Mouse (Mus musculus) stomach, postnatal 0 days (tissue): ENCODE data around the gene Hnrnpll. TPM values are rescaled to one million over a fixed set of nuclear protein-coding genes. Genes with fewer than 3 reads are reported as not detected.

Experiments used
- ATAC-seq: fragments of 200-750 bp; cut with Nextera tagmentation; 2 replicates; pipeline ENCODE4 v1.8.0; 2017; ENCODE audit not compliant: low FRiP score, low TSS enrichment
- DNase-seq: peaks from one replicate; pipeline ENCODE4 v3.0.0-alpha.2; 2016; ENCODE audit warnings: low spot score
- H3K27ac ChIP-seq: fragments of 300-500 bp; sonication (generic); replicated peaks from 2 replicates; pipeline ENCODE4 v1.5.1; 2014; ENCODE audit warnings: mild to moderate bottlenecking, control low read depth
- H3K27me3 ChIP-seq: fragments of 300-500 bp; sonication (generic); 2 replicates; pipeline ENCODE4 v1.6.1; 2014; ENCODE audit warnings: low read length; ENCODE audit not compliant: control insufficient read depth, insufficient read depth
- H3K36me3 ChIP-seq: fragments of 300-500 bp; sonication (generic); 2 replicates; pipeline ENCODE4 v1.6.1; 2014; ENCODE audit warnings: low read length, mixed read lengths; ENCODE audit not compliant: control insufficient read depth, insufficient read depth
- H3K4me1 ChIP-seq: fragments of 300-500 bp; sonication (generic); replicated peaks from 2 replicates; pipeline ENCODE4 v1.6.1; 2014; ENCODE audit warnings: antibody characterized with exemption; ENCODE audit not compliant: control insufficient read depth, insufficient read depth
- H3K4me2 ChIP-seq: fragments of 300-500 bp; sonication (generic); replicated peaks from 2 replicates; pipeline ENCODE4 v1.6.1; 2014; ENCODE audit warnings: low read depth, mild to moderate bottlenecking, control low read depth, moderate library complexity
- H3K4me3 ChIP-seq: fragments of 300-500 bp; sonication (generic); 2 replicates; pipeline ENCODE4 v1.5.1; 2014; ENCODE audit warnings: low read depth, low read length, control low read depth
- H3K9ac ChIP-seq: fragments of 300-500 bp; sonication (generic); 2 replicates; pipeline ENCODE4 v1.6.1; 2014; ENCODE audit warnings: mild to moderate bottlenecking, low read length, control low read depth, mixed read lengths
- H3K9me3 ChIP-seq: fragments of 300-500 bp; sonication (generic); 2 replicates; pipeline ENCODE4 v1.6.1; 2016; ENCODE audit warnings: low read length; ENCODE audit not compliant: control insufficient read depth
- CTCF ChIP-seq: IDR thresholded peaks from 2 replicates; pipeline ENCODE4 v1.5.1; 2016; ENCODE audit warnings: antibody characterized with exemption, low read depth, mild to moderate bottlenecking, moderate library complexity
- EP300 ChIP-seq: optimal IDR thresholded peaks from 2 replicates; pipeline ENCODE3; 2016; ENCODE audit warnings: antibody characterized with exemption
- WGBS: fragments of 180-500 bp; shearing (Covaris S2); extraction: QIAGEN DNeasy Blood & Tissue Kit; methylation state at CpG from one replicate; pipeline ENCODE4 v1.1.7; 2014; 5-methylcytosine and 5-hydroxymethylcytosine counted together
- polyA plus RNA-seq: library from polyadenylated mRNA; unstranded; fragments of >200 nt; fragmentation: Nextera tagmentation; extraction: Ambion mirVana; gene quantifications from 2 replicates; pipeline ENCODE4 v1.2.1, GENCODE M21; 2015

Gene Hnrnpll
- polyA plus RNA-seq, 1 experiment from 2014 or later, result 18.3 TPM

DNA sequence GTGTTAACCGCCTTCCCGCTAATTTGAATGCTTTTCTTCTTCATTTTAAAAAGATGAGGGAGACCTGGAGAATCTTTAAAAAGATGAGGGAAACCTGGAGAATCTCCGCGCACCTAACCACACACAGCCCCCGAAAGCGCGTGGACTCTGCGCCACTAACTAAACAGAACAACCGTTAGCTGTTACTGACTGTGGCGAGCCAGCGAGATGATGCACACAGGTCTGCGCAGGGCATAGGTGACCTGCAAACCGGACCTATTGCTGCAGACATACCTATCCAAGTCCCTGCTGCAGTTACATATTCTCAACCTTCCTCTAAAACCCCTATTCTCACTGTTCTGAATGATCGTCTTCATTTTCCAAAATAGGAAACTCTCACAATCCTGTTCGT is 481 bp upstream of the Hnrnpll start:
- peak overlapping the region; percentile 69 for H3K4me2 ChIP-seq
- no peaks in the 10 kb centered on the region for H3K9me3 ChIP-seq
- no peak for TF ChIP-seq CTCF
- ATAC-seq (no peak), DNase-seq (no peak)
- H3K27me3 ChIP-seq, result no peaks in the 10 kb centered on the region
- 3% methylated on average over 15 of the region's 15 CpGs for WGBS
- peak overlapping the region; percentile 69 for H3K27ac ChIP-seq
- H3K36me3 ChIP-seq, result no peaks in the 10 kb centered on the region
- no peaks in the 10 kb centered on the region for H3K4me1 ChIP-seq
- peak overlapping the region; percentile 66 for H3K9ac ChIP-seq
- H3K4me3 ChIP-seq, result peak overlapping the region; percentile 94

- TF ChIP-seq CTCF, result no peak
- no peak for TF ChIP-seq EP300
- DNase-seq (peak; percentile 55), ATAC-seq (no peak)
- Histone ChIP-seq H3K4me2 (peak overlapping the region; percentile 63), H3K36me3 (no peaks in the 10 kb centered on the region), H3K27ac (peak overlapping the region; percentile 99), H3K9ac (peak overlapping the region; percentile 91), H3K4me1 (no peaks in the 10 kb centered on the region), H3K27me3 (no peaks in the 10 kb centered on the region), H3K4me3 (peak overlapping the region; percentile 94), H3K9me3 (no peaks in the 10 kb centered on the region)
- WGBS, result under 1% methylated on average over 75 of the region's 83 CpGs
Observed at GRCm38 (mm10) chr17:80060828-80061782, 1.0 kb downstream of the Hnrnpll start.

GRCm38 (mm10) chr17:80060151-80060550 is 2.0 kb downstream of the Hnrnpll start:
- DNase-seq, result no peak
- ATAC-seq, result no peak
- no peak for TF ChIP-seq CTCF
- no peak for TF ChIP-seq EP300
- H3K4me3 ChIP-seq, result peak overlapping the region; percentile 94
- H3K36me3 ChIP-seq, result no peaks in the 10 kb centered on the region
- no peaks in the 10 kb centered on the region for H3K4me1 ChIP-seq
- H3K9me3 ChIP-seq, result no peaks in the 10 kb centered on the region
- no peaks in the 10 kb centered on the region for H3K27me3 ChIP-seq
- 17% methylated on average over 5 of the region's 5 CpGs for WGBS
- no peak overlapping the region for H3K27ac ChIP-seq
- 0 out of 2 replicates have a peak overlapping the region, but pooled peaks have one; percentile 13 for H3K9ac ChIP-seq
- peak overlapping the region; percentile 63 for H3K4me2 ChIP-seq

DNA sequence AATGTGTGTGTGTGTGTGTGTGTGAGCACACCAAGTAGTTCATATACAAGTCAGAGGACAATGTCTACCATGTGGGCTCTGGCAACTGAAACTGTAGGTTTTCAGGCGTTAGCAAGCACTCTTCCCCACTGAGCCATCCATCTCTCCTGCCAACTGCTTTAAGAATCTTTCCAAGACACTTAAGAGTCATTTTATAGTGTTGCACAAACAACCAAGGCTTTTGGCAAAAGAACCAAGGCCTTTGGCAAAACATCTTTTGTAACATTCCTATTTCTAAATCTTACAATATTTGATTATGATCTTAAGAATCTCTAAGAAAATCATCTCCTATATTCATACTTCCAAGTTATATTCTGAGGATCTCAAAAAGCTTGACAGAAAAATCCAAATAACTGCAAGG is 2.4 kb downstream of the Hnrnpll start:
- H3K36me3 ChIP-seq, result no peaks in the 10 kb centered on the region
- peak overlapping the region; percentile 94; the same call in 1 of the 2 replicates for H3K4me3 ChIP-seq
- no peak overlapping the region for H3K27ac ChIP-seq
- no peak for TF ChIP-seq EP300
- no peak for TF ChIP-seq CTCF
- no peaks in the 10 kb centered on the region for H3K4me1 ChIP-seq
- H3K27me3 ChIP-seq, result no peaks in the 10 kb centered on the region
- H3K4me2 ChIP-seq, result peak overlapping the region; percentile 63
- ATAC-seq (no peak), DNase-seq (no peak)
- WGBS, result 6% methylated on average over 1 of the region's 1 CpGs
- H3K9me3 ChIP-seq, result no peaks in the 10 kb centered on the region
- H3K9ac ChIP-seq, result peak overlapping the region; percentile 8; the same call in 1 of the 2 replicates

- no peaks in the 10 kb centered on the region for H3K27me3 ChIP-seq
- no peak overlapping the region for H3K9ac ChIP-seq
- DNase-seq (no peak), ATAC-seq (no peak)
- H3K4me3 ChIP-seq, result no peak overlapping the region
- no peaks in the 10 kb centered on the region for H3K36me3 ChIP-seq
- H3K27ac ChIP-seq, result no peak overlapping the region
- H3K9me3 ChIP-seq, result no peaks in the 10 kb centered on the region
- no peaks in the 10 kb centered on the region for H3K4me1 ChIP-seq
- no peak overlapping the region for H3K4me2 ChIP-seq
- 24% methylated on average over 1 of the region's 1 CpGs for WGBS
- TF ChIP-seq CTCF (no peak), EP300 (no peak)
Observed at GRCm38 (mm10) chr17:80058501-80058900, 3.6 kb downstream of the Hnrnpll start.
